Mouse (Mus musculus): ENCODE measurements at regions not wholly inside any gene's neighbourhood (a gene's known extent, or its start where the extent isn't known, plus 50 kb on each side); places are given as distances from the start of the nearest gene placed in this dataset.

DNA sequence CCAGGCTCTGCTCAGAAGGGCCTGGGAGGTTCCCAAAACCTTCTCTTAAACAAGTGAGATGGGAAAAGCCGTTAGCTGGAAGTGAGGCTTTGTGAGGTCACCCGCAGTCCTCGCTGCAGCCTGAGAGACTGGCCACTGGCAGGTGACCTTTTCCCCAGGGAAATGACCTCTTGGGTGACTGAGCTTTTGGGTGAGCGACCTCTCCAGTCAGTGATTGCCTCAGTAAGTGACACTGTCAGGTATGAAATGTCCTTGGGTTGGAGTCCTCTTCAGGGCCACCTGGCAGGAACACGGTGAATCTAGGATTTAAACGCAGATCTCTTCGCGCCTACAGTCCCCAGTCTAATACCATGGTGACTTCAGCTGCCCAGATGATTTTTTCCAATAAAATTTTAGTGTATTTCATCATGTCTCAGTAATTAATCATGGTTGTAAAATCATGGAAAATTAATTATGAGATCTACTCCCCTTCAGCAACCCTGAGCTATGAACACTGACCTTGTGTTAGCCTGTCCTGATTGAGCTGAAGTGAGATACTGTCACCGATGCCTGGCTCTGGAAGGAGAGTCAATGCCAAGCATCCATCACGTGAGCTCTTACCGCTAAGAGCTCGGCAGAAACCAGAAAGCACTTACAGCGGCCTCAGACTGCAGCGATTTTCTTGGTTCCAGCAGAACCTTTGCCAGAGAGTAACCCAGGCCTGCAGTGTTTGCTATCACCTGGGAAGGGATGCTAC, 87.5 kb upstream of the Sulf2 start:
- TF ChIP-seq POLR2A (IDR thresholded peaks at IDR 0.05; ENCODE audit: borderline replicate concordance, extremely low read depth, insufficient read depth, insufficient read length, poor library complexity, severe bottlenecking) = no peak
- TF ChIP-seq CTCF (IDR thresholded peaks at IDR 0.05; ENCODE audit: borderline replicate concordance, extremely low read depth, insufficient read depth, insufficient read length) = no peak
- peak; percentile 46 for DNase-seq (ENCODE audit: low read depth)

DNA sequence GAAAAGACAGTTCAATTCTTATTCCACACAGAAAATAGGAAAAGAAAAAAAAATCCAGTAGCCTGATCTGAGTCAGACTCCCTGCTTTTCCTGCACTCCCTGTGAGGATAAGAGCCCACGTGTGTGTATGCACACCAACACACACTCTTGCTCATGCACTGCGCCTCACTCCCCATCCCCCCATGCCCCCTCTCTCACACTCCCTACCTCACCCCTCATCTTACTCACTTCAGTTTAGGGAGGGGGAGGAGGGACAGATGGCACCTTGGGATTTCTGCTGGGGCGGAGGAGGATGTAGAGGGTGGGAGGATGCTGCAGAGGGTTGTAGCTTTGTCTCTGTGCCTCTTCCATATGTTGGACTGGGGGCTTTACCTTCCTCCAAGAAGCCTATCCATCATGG, 85.8 kb upstream of the Sulf2 start:
- TF ChIP-seq CTCF (IDR thresholded peaks at IDR 0.05; ENCODE audit: borderline replicate concordance, extremely low read depth, insufficient read depth, insufficient read length) (no peak), POLR2A (IDR thresholded peaks at IDR 0.05; ENCODE audit: borderline replicate concordance, extremely low read depth, insufficient read depth, insufficient read length, poor library complexity, severe bottlenecking) (no peak)
- DNase-seq (ENCODE audit: low read depth) = no peak

DNA sequence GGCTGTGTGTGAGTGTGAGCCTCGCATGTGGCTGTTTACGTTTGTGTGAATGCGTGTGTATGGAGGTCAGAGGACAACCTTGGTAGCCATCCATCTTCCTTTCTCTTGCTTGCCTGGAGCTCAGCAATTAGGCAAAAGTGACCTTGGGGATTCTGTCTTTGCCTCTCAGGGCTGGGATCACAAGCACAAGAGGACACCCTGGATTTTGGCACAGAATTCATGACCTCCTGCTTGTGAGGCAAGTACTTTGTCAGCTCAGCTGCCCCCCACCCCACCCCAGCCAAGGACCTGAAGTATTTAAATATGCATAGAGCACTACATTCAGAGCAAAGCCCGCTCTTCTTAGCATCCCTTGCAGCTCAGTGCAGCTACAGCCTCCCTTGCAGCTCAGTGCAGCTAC, 84.6 kb upstream of the Sulf2 start:
- no peak for TF ChIP-seq POLR2A (IDR thresholded peaks at IDR 0.05; ENCODE audit: borderline replicate concordance, extremely low read depth, insufficient read depth, insufficient read length, poor library complexity, severe bottlenecking)
- no peak for TF ChIP-seq CTCF (IDR thresholded peaks at IDR 0.05; ENCODE audit: borderline replicate concordance, extremely low read depth, insufficient read depth, insufficient read length)
- no peak for DNase-seq (ENCODE audit: low read depth)

DNA sequence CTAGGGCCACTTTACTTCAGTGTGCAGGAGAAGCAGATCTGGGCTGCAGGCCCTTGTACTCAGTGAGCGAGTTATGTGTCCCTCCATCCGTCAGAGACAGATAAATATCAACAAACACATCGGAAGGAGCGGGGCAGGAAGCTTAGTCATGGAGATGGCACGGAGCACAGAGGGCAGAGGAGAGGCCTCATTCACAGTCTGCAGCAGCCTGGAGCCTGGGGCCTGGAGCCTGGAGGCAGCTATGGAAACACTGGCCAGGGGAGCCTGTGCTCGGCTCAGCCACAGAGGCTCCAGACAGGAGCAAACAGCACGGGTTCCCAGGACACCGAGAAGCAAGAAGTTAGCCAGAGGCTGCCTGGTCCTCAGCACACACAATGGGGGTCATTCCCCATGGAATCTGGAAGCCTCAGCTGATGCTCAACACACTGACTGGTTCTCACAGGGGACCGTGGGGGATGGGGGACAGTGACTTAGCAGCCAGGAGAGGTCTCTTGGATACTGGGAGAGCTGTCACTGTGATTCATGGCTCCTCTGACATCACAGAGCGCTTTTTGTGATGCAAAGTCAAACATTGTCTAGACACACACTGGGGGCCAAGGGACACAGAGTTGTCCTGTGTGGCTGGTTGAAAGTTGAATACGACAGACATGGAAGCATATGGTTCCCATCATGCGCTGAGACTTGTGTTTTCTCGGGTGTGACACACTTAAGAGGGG, 82.2 kb upstream of the Sulf2 start:
- DNase-seq (ENCODE audit: low read depth) = peak; percentile 33
- TF ChIP-seq POLR2A (IDR thresholded peaks at IDR 0.05; ENCODE audit: borderline replicate concordance, extremely low read depth, insufficient read depth, insufficient read length, poor library complexity, severe bottlenecking) (no peak), CTCF (IDR thresholded peaks at IDR 0.05; ENCODE audit: borderline replicate concordance, extremely low read depth, insufficient read depth, insufficient read length) (no peak)

DNA sequence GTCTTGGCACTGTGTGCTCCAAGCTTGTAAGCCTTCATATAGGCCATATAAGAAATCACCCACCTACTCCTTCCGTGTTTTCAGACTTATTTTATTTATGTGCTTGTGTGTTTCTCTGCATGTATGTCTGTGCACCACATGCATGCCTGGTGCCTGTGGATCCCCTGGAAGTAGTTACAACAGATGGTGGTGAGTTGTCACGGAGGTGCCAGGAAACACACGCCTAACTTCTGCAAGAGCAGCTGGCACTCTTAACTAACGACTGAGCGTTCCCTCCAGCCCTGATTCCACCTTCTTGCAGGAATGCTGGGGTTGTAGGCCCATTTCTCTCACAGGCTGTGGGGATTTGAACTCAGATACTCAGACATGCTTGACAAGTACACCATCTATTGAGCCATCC, 80.6 kb upstream of the Sulf2 start:
- no peak for TF ChIP-seq POLR2A (IDR thresholded peaks at IDR 0.05; ENCODE audit: borderline replicate concordance, extremely low read depth, insufficient read depth, insufficient read length, poor library complexity, severe bottlenecking)
- TF ChIP-seq CTCF (IDR thresholded peaks at IDR 0.05; ENCODE audit: borderline replicate concordance, extremely low read depth, insufficient read depth, insufficient read length) = no peak

DNA sequence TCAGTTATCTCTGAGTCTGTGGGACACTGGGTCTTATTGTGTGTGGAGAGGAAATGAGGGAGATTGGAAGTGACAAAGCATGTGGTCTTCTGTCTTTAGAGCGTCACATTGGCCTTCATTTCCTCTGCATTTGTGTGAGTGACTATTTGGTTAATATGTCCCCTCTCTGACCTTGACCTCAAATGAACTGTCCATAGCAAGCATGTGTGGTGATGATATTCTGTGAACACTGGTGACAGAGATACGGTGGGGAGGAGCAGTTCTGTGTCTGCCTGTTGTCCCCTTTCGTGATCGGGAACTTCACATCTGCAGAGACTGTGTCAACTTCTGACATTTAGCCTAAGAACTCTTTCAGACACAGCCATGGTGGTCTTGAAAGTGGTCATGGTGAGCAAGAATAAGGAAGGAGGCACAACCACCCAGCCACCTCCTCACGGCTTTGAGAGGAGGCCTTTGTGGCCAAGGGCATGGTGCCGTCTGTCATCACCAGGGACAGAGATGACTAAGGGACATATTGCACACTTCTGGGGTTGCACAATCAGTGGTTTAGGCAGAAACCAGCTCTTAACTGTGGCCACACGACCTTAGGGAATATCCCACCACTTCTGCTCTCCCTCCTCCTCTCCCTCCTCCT, 79.2 kb upstream of the Sulf2 start:
- TF ChIP-seq CTCF (IDR thresholded peaks at IDR 0.05; ENCODE audit: borderline replicate concordance, extremely low read depth, insufficient read depth, insufficient read length) (no peak), POLR2A (IDR thresholded peaks at IDR 0.05; ENCODE audit: borderline replicate concordance, extremely low read depth, insufficient read depth, insufficient read length, poor library complexity, severe bottlenecking) (no peak)
- DNase-seq (ENCODE audit: low read depth) = no peak

More for the DNA sequence above, 80.6 kb upstream of the Sulf2 start:
- DNase-seq (ENCODE audit: low read depth) = peak; percentile 85

DNA sequence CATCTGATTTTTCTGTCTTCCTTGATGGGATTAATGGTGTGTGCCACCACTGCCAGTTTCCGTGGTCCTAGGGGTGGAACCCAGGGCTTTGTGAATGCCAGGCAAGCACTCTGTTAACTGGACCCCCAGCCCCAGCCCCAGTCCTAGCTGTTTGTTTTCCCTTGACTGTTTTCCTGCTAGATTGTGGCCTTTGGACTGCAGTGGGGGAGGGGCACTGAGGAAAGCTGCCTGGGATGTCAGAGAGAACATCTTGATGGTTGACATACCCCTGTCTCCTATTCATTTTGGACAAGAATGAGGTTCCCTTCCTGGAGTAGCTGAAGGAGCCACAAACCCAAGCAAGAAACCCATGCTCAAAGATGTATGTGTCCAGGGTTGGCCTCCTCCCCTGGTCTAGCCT, 77.8 kb upstream of the Sulf2 start:
- DNase-seq (ENCODE audit: low read depth) = no peak
- no peak for TF ChIP-seq CTCF (IDR thresholded peaks at IDR 0.05; ENCODE audit: borderline replicate concordance, extremely low read depth, insufficient read depth, insufficient read length)
- TF ChIP-seq POLR2A (IDR thresholded peaks at IDR 0.05; ENCODE audit: borderline replicate concordance, extremely low read depth, insufficient read depth, insufficient read length, poor library complexity, severe bottlenecking) = no peak

DNA sequence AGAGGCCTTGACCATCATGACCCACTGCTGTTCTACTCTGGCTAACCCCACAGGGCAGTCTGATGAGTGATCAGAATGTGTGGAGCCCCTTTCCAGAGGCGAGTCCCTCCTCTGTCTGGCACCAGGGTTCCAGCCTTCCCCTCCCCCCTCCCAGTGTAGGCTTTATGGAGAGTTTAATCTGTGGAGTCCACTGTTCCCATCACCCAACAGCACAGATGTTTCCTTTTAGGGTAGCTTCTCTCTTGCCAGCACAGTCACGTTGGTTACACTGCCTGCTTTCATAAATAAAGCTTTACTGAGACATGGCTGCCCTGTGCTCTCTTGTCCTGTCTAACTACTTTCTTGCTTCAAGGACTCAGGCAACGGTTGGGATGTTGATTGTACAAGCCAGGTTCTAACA, 76.9 kb upstream of the Sulf2 start:
- no peak for DNase-seq (ENCODE audit: low read depth)
- TF ChIP-seq CTCF (IDR thresholded peaks at IDR 0.05; ENCODE audit: borderline replicate concordance, extremely low read depth, insufficient read depth, insufficient read length) (no peak), POLR2A (IDR thresholded peaks at IDR 0.05; ENCODE audit: borderline replicate concordance, extremely low read depth, insufficient read depth, insufficient read length, poor library complexity, severe bottlenecking) (no peak)

DNA sequence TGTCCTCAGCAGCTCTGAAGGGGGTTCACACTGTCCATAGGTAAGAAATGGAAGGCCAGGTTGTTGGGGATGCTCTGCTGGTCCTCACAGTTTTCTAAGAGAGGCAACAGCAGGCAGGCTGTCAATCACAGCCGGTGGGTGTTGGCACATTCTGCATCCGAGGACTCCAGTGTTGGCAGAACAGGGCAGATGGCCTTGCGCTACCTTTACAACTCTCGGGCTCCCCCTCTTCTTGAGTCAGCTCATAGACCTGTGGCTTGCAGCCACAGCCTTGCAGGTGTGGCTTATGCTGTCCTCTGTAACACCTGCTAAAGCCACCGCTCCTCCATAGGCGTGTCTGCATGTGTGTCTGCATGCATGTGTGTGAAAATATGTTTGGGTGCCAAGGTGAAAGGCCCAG, 75.2 kb upstream of the Sulf2 start:
- DNase-seq (ENCODE audit: low read depth) = peak; percentile 64
- no peak for TF ChIP-seq CTCF (IDR thresholded peaks at IDR 0.05; ENCODE audit: borderline replicate concordance, extremely low read depth, insufficient read depth, insufficient read length)
- TF ChIP-seq POLR2A (IDR thresholded peaks at IDR 0.05; ENCODE audit: borderline replicate concordance, extremely low read depth, insufficient read depth, insufficient read length, poor library complexity, severe bottlenecking) = no peak

DNA sequence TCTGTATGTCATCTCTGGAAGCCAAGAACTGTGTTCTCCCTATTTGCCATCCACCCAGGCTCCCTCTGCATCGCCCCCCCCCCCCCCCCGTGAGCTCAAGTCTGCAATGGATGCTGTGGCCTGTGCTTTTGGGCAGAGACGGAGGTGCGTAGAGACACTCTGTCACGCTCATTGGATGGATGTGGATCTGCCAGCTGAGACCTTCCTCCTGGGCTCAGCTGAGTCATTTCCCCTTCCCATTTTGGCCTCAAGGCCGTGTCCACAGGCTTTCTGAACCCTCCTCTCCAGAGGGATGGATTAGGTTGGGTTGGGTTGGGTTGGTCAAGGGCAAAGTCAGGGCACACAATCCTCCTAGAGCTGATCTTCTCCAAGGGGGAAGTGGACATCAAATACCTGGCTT, 72.9 kb upstream of the Sulf2 start:
- DNase-seq (ENCODE audit: low read depth) = no peak

DNA sequence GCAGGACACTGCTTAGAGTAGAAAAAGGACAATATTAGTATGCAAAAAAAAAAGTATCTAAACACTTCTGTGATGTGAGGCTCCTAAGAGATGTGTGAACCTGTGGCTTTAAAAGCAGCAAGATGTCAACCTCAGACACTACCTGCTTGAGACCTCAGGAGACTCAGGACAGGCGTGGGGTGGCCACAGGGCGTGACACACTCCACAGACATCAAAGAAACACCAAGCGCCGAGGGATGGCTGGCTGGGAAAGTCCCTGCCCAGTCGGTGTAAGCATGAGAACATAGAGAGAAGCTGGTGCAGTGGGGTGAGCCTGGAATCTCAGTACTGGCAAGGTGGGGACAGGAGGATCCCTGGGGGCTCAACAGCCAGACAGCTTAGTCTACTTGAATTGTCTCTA, 72.0 kb upstream of the Sulf2 start:
- TF ChIP-seq CTCF (IDR thresholded peaks at IDR 0.05; ENCODE audit: borderline replicate concordance, extremely low read depth, insufficient read depth, insufficient read length) = no peak
- TF ChIP-seq POLR2A (IDR thresholded peaks at IDR 0.05; ENCODE audit: borderline replicate concordance, extremely low read depth, insufficient read depth, insufficient read length, poor library complexity, severe bottlenecking) = no peak
- DNase-seq (ENCODE audit: low read depth) = no peak

More for the DNA sequence above, 72.9 kb upstream of the Sulf2 start:
- TF ChIP-seq CTCF (IDR thresholded peaks at IDR 0.05; ENCODE audit: borderline replicate concordance, extremely low read depth, insufficient read depth, insufficient read length) = no peak

Measured in brain, embryonic 14.5 days (tissue).